Mouse (Mus musculus): ENCODE results near the gene Slc6a11. TPM values are rescaled to one million over a fixed set of nuclear protein-coding genes. Genes with fewer than 3 reads are reported as not detected.

Gene Slc6a11
- total and polyA plus RNA-seq, 2 experiments from 2014 or later = not detected

- H3K4me2 ChIP-seq (ENCODE audit: low read depth, low read length) = no peak overlapping the region
- no peaks in the 10 kb centered on the region for H3K4me1 ChIP-seq (ENCODE audit: control insufficient read depth, insufficient read depth)
- ATAC-seq (ENCODE audit: insufficient read depth, low read depth) = no peak
- no peaks in the 10 kb centered on the region for H3K27me3 ChIP-seq (ENCODE audit: control insufficient read depth, insufficient read depth, low read length)
- no peak overlapping the region for H3K27ac ChIP-seq (ENCODE audit: low read depth)
- H3K9ac ChIP-seq (replicated peaks; ENCODE audit: low read depth, low read length) = no peak overlapping the region
- WGBS = 79% methylated on average over 8 of the region's 8 CpGs
- DNase-seq (ENCODE audit: low spot score) = no peak
- H3K9me3 ChIP-seq (replicated peaks; ENCODE audit: control insufficient read depth, low read length) = 0 out of 2 replicates have a peak, but pooled peaks cover 5% of the 10 kb centered on the region
- no peaks in the 10 kb centered on the region for H3K36me3 ChIP-seq (replicated peaks; ENCODE audit: control insufficient read depth, insufficient read depth, low read length)
- H3K4me3 ChIP-seq (ENCODE audit: low read depth, low read length) = no peak overlapping the region
- TF ChIP-seq EP300 (IDR thresholded peaks at IDR 0.05; ENCODE audit: low read depth) = no peak
- no peak for TF ChIP-seq CTCF (IDR thresholded peaks at IDR 0.05; ENCODE audit: low read depth)
Measured at GRCm38 (mm10) chr6:114138970-114139369, 7.9 kb downstream of the Slc6a11 start.

GRCm38 (mm10) chr6:114141481-114141880, 10.4 kb downstream of the Slc6a11 start:
- DNase-seq (ENCODE audit: low spot score) (no peak), ATAC-seq (ENCODE audit: insufficient read depth, low read depth) (no peak)
- H3K36me3 ChIP-seq (replicated peaks; ENCODE audit: control insufficient read depth, insufficient read depth, low read length) = no peaks in the 10 kb centered on the region
- H3K9me3 ChIP-seq (replicated peaks; ENCODE audit: control insufficient read depth, low read length) = 0 out of 2 replicates have a peak, but pooled peaks cover 5% of the 10 kb centered on the region
- no peaks in the 10 kb centered on the region for H3K27me3 ChIP-seq (ENCODE audit: control insufficient read depth, insufficient read depth, low read length)
- no peak overlapping the region for H3K27ac ChIP-seq (ENCODE audit: low read depth)
- no peak for TF ChIP-seq CTCF (IDR thresholded peaks at IDR 0.05; ENCODE audit: low read depth)
- no peak for TF ChIP-seq EP300 (IDR thresholded peaks at IDR 0.05; ENCODE audit: low read depth)
- no peak overlapping the region for H3K9ac ChIP-seq (replicated peaks; ENCODE audit: low read depth, low read length)
- WGBS = 51% methylated on average over 3 of the region's 3 CpGs
- no peak overlapping the region for H3K4me3 ChIP-seq (ENCODE audit: low read depth, low read length)
- H3K4me2 ChIP-seq (ENCODE audit: low read depth, low read length) = no peak overlapping the region
- H3K4me1 ChIP-seq (ENCODE audit: control insufficient read depth, insufficient read depth) = no peaks in the 10 kb centered on the region

DNA sequence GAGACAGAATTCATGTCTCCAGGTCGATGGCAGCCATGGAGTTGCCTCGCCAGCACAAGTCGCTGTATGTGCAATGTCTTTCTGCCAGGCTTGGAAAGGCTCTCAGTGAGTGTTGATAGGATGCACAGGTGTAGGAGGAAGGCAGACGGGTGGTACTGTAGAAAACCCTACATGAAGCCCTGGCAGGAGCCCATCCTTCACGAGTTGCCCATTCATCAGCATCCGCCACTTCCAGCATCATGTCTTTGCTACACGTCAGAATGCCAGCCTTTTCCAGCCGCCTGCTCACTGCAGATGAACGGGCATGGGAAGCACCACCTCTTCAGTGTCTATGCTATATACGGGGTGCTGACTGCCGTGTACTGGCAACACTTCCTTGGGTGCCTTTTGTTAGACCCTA, 11.4 kb downstream of the Slc6a11 start:
- WGBS = 78% methylated on average over 11 of the region's 11 CpGs
- no peaks in the 10 kb centered on the region for H3K4me1 ChIP-seq (ENCODE audit: control insufficient read depth, insufficient read depth)
- no peak overlapping the region for H3K4me2 ChIP-seq (ENCODE audit: low read depth, low read length)
- H3K9ac ChIP-seq (replicated peaks; ENCODE audit: low read depth, low read length) = no peak overlapping the region
- 0 out of 2 replicates have a peak, but pooled peaks cover 5% of the 10 kb centered on the region for H3K9me3 ChIP-seq (replicated peaks; ENCODE audit: control insufficient read depth, low read length)
- H3K36me3 ChIP-seq (replicated peaks; ENCODE audit: control insufficient read depth, insufficient read depth, low read length) = no peaks in the 10 kb centered on the region
- ATAC-seq (ENCODE audit: insufficient read depth, low read depth) (no peak), DNase-seq (ENCODE audit: low spot score) (no peak)
- TF ChIP-seq CTCF (IDR thresholded peaks at IDR 0.05; ENCODE audit: low read depth) (no peak), EP300 (IDR thresholded peaks at IDR 0.05; ENCODE audit: low read depth) (no peak)
- no peak overlapping the region for H3K27ac ChIP-seq (ENCODE audit: low read depth)
- H3K27me3 ChIP-seq (ENCODE audit: control insufficient read depth, insufficient read depth, low read length) = no peaks in the 10 kb centered on the region
- no peak overlapping the region for H3K4me3 ChIP-seq (ENCODE audit: low read depth, low read length)

- Histone ChIP-seq H3K4me3 (ENCODE audit: low read depth, low read length) (no peak overlapping the region), H3K27ac (ENCODE audit: low read depth) (no peak overlapping the region), H3K9me3 (replicated peaks; ENCODE audit: control insufficient read depth, low read length) (0 out of 2 replicates have a peak, but pooled peaks cover 5% of the 10 kb centered on the region), H3K9ac (replicated peaks; ENCODE audit: low read depth, low read length) (no peak overlapping the region), H3K4me1 (ENCODE audit: control insufficient read depth, insufficient read depth) (no peaks in the 10 kb centered on the region), H3K36me3 (replicated peaks; ENCODE audit: control insufficient read depth, insufficient read depth, low read length) (no peaks in the 10 kb centered on the region), H3K27me3 (ENCODE audit: control insufficient read depth, insufficient read depth, low read length) (no peaks in the 10 kb centered on the region), H3K4me2 (ENCODE audit: low read depth, low read length) (no peak overlapping the region)
- DNase-seq (ENCODE audit: low spot score) (no peak), ATAC-seq (ENCODE audit: insufficient read depth, low read depth) (no peak)
- TF ChIP-seq EP300 (IDR thresholded peaks at IDR 0.05; ENCODE audit: low read depth) (no peak), CTCF (IDR thresholded peaks at IDR 0.05; ENCODE audit: low read depth) (no peak)
- 37% methylated on average over 2 of the region's 2 CpGs for WGBS
Measured at GRCm38 (mm10) chr6:114143544-114143943, 12.5 kb downstream of the Slc6a11 start.

- Histone ChIP-seq H3K27me3 (ENCODE audit: control insufficient read depth, insufficient read depth, low read length) (no peaks in the 10 kb centered on the region), H3K9me3 (replicated peaks; ENCODE audit: control insufficient read depth, low read length) (0 out of 2 replicates have a peak, but pooled peaks cover 5% of the 10 kb centered on the region), H3K36me3 (replicated peaks; ENCODE audit: control insufficient read depth, insufficient read depth, low read length) (no peaks in the 10 kb centered on the region), H3K9ac (replicated peaks; ENCODE audit: low read depth, low read length) (no peak overlapping the region), H3K4me3 (ENCODE audit: low read depth, low read length) (no peak overlapping the region), H3K4me2 (ENCODE audit: low read depth, low read length) (no peak overlapping the region), H3K27ac (ENCODE audit: low read depth) (no peak overlapping the region), H3K4me1 (ENCODE audit: control insufficient read depth, insufficient read depth) (no peaks in the 10 kb centered on the region)
- ATAC-seq (ENCODE audit: insufficient read depth, low read depth) = no peak
- no peak for DNase-seq (ENCODE audit: low spot score)
- WGBS = 60% methylated on average over 6 of the region's 6 CpGs
- TF ChIP-seq CTCF (IDR thresholded peaks at IDR 0.05; ENCODE audit: low read depth) = no peak
Measured at GRCm38 (mm10) chr6:114144447-114145105, 13.5 kb downstream of the Slc6a11 start.
